Mouse (Mus musculus): Measurements from ENCODE around the gene Smarcad1. TPM values are rescaled to one million over a fixed set of nuclear protein-coding genes. Genes with fewer than 3 reads are reported as not detected.
A peak's percentile ranks its signal among the peaks of the same experiment; 100 is the strongest.

Smarcad1 gene
- polyA plus RNA-seq, 1 experiment from 2014 or later, result 48.6 TPM

GRCm38 (mm10) chr6:65140750-65141243, 98.4 kb downstream of the Smarcad1 start:
- Histone ChIP-seq H3K36me3 (ENCODE audit: control insufficient read depth, insufficient read depth, low read length) (no peaks in the 10 kb centered on the region), H3K4me1 (ENCODE audit: control insufficient read depth in 2 of 2, insufficient read depth in 2 of 2, low read length in 2 of 2) (no peaks in the 10 kb centered on the region), H3K27ac (replicated peaks in 1 of 2; ENCODE audit: control insufficient read depth in 1 of 2, insufficient read depth in 1 of 2, low read depth in 2 of 2, low read length in 2 of 2) (no peak overlapping the region), H3K9ac (ENCODE audit: low read length) (no peak overlapping the region), H3K9me3 (ENCODE audit: control insufficient read depth, low read length) (no peaks in the 10 kb centered on the region), H3K27me3 (ENCODE audit: control insufficient read depth, insufficient read depth, low read length) (no peaks in the 10 kb centered on the region), H3K4me3 (ENCODE audit: control insufficient read depth in 1 of 2, insufficient read depth in 1 of 2, low read depth in 1 of 2, low read length in 2 of 2) (no peak overlapping the region), H3K4me2 (ENCODE audit: low read length) (no peak overlapping the region)
- WGBS, result 78% methylated on average over 6 of the region's 6 CpGs
- no peak for ATAC-seq (ENCODE audit: insufficient number of reproducible peaks, insufficient read depth, low FRiP score, low read depth)

- Histone ChIP-seq H3K4me2 (ENCODE audit: low read length) (no peak overlapping the region), H3K4me3 (ENCODE audit: control insufficient read depth in 1 of 2, insufficient read depth in 1 of 2, low read depth in 1 of 2, low read length in 2 of 2) (no peak overlapping the region), H3K27ac (replicated peaks in 1 of 2; ENCODE audit: control insufficient read depth in 1 of 2, insufficient read depth in 1 of 2, low read depth in 2 of 2, low read length in 2 of 2) (no peak overlapping the region), H3K9me3 (ENCODE audit: control insufficient read depth, low read length) (no peaks in the 10 kb centered on the region), H3K36me3 (ENCODE audit: control insufficient read depth, insufficient read depth, low read length) (no peaks in the 10 kb centered on the region), H3K4me1 (ENCODE audit: control insufficient read depth in 2 of 2, insufficient read depth in 2 of 2, low read length in 2 of 2) (no peaks in the 10 kb centered on the region), H3K9ac (ENCODE audit: low read length) (no peak overlapping the region), H3K27me3 (ENCODE audit: control insufficient read depth, insufficient read depth, low read length) (no peaks in the 10 kb centered on the region)
- ATAC-seq (ENCODE audit: insufficient number of reproducible peaks, insufficient read depth, low FRiP score, low read depth), result no peak
- WGBS, result 86% methylated on average over 1 of the region's 1 CpGs
Measured at GRCm38 (mm10) chr6:65142316-65142715, 99.9 kb downstream of the Smarcad1 start.

GRCm38 (mm10) chr6:65144621-65145205, 102.3 kb downstream of the Smarcad1 start, which contains the start of gene Hpgds:
Hpgds (minus strand) TSS chr6:65144908.
- H3K4me1 ChIP-seq (ENCODE audit: control insufficient read depth in 2 of 2, insufficient read depth in 2 of 2, low read length in 2 of 2), result no peaks in the 10 kb centered on the region
- H3K27ac ChIP-seq (replicated peaks in 1 of 2; ENCODE audit: control insufficient read depth in 1 of 2, insufficient read depth in 1 of 2, low read depth in 2 of 2, low read length in 2 of 2), result no peak within 1 kb of the TSS
- no peak within 1 kb of the TSS for H3K4me3 ChIP-seq (ENCODE audit: control insufficient read depth in 1 of 2, insufficient read depth in 1 of 2, low read depth in 1 of 2, low read length in 2 of 2)
- no peaks in the 10 kb centered on the region for H3K36me3 ChIP-seq (ENCODE audit: control insufficient read depth, insufficient read depth, low read length)
- no peaks in the 10 kb centered on the region for H3K9me3 ChIP-seq (ENCODE audit: control insufficient read depth, low read length)
- H3K4me2 ChIP-seq (ENCODE audit: low read length), result no peak within 1 kb of the TSS
- H3K9ac ChIP-seq (ENCODE audit: low read length), result no peak within 1 kb of the TSS
- ATAC-seq (ENCODE audit: insufficient number of reproducible peaks, insufficient read depth, low FRiP score, low read depth), result no peak
- no peaks in the 10 kb centered on the region for H3K27me3 ChIP-seq (ENCODE audit: control insufficient read depth, insufficient read depth, low read length)
- 70% methylated on average over 16 of the region's 16 CpGs for WGBS

- no peaks in the 10 kb centered on the region for H3K27me3 ChIP-seq (ENCODE audit: control insufficient read depth, insufficient read depth, low read length)
- no peak overlapping the region for H3K4me3 ChIP-seq (ENCODE audit: control insufficient read depth in 1 of 2, insufficient read depth in 1 of 2, low read depth in 1 of 2, low read length in 2 of 2)
- H3K4me2 ChIP-seq (ENCODE audit: low read length), result no peak overlapping the region
- H3K9me3 ChIP-seq (ENCODE audit: control insufficient read depth, low read length), result no peaks in the 10 kb centered on the region
- H3K4me1 ChIP-seq (ENCODE audit: control insufficient read depth in 2 of 2, insufficient read depth in 2 of 2, low read length in 2 of 2), result peaks cover 3% of the 10 kb centered on the region in 2 experiments; a peak in 1 of 4 replicates
- H3K9ac ChIP-seq (ENCODE audit: low read length), result no peak overlapping the region
- no peak for ATAC-seq (ENCODE audit: insufficient number of reproducible peaks, insufficient read depth, low FRiP score, low read depth)
- no peaks in the 10 kb centered on the region for H3K36me3 ChIP-seq (ENCODE audit: control insufficient read depth, insufficient read depth, low read length)
- H3K27ac ChIP-seq (replicated peaks in 1 of 2; ENCODE audit: control insufficient read depth in 1 of 2, insufficient read depth in 1 of 2, low read depth in 2 of 2, low read length in 2 of 2), result no peak overlapping the region
- 80% methylated on average over 4 of the region's 4 CpGs for WGBS
Measured at GRCm38 (mm10) chr6:65146363-65146762, 104.0 kb downstream of the Smarcad1 start.

- Histone ChIP-seq H3K9me3 (ENCODE audit: control insufficient read depth, low read length) (no peaks in the 10 kb centered on the region), H3K27me3 (ENCODE audit: control insufficient read depth, insufficient read depth, low read length) (no peaks in the 10 kb centered on the region), H3K9ac (ENCODE audit: low read length) (peak overlapping the region; percentile 55), H3K36me3 (ENCODE audit: control insufficient read depth, insufficient read depth, low read length) (no peaks in the 10 kb centered on the region), H3K4me3 (ENCODE audit: control insufficient read depth in 1 of 2, insufficient read depth in 1 of 2, low read depth in 1 of 2, low read length in 2 of 2) (peak overlapping the region; percentile 20 to 23; a peak in 3 of 4 replicates), H3K4me2 (ENCODE audit: low read length) (peak overlapping the region; percentile 62), H3K27ac (replicated peaks in 1 of 2; ENCODE audit: control insufficient read depth in 1 of 2, insufficient read depth in 1 of 2, low read depth in 2 of 2, low read length in 2 of 2) (no peak overlapping the region), H3K4me1 (ENCODE audit: control insufficient read depth in 2 of 2, insufficient read depth in 2 of 2, low read length in 2 of 2) (peaks cover 3% of the 10 kb centered on the region in 2 experiments; a peak in 1 of 4 replicates)
- no peak for ATAC-seq (ENCODE audit: insufficient number of reproducible peaks, insufficient read depth, low FRiP score, low read depth)
- WGBS, result 11% methylated on average over 22 of the region's 22 CpGs
Measured at GRCm38 (mm10) chr6:65150703-65151102, 108.3 kb downstream of the Smarcad1 start.

GRCm38 (mm10) chr6:65153570-65153969, 111.2 kb downstream of the Smarcad1 start:
- Histone ChIP-seq H3K27ac (replicated peaks in 1 of 2; ENCODE audit: control insufficient read depth in 1 of 2, insufficient read depth in 1 of 2, low read depth in 2 of 2, low read length in 2 of 2) (no peak overlapping the region), H3K4me1 (ENCODE audit: control insufficient read depth in 2 of 2, insufficient read depth in 2 of 2, low read length in 2 of 2) (peaks cover 3% of the 10 kb centered on the region in 2 experiments; a peak in 1 of 4 replicates), H3K4me3 (ENCODE audit: control insufficient read depth in 1 of 2, insufficient read depth in 1 of 2, low read depth in 1 of 2, low read length in 2 of 2) (no peak overlapping the region), H3K4me2 (ENCODE audit: low read length) (no peak overlapping the region), H3K9ac (ENCODE audit: low read length) (no peak overlapping the region), H3K36me3 (ENCODE audit: control insufficient read depth, insufficient read depth, low read length) (no peaks in the 10 kb centered on the region), H3K9me3 (ENCODE audit: control insufficient read depth, low read length) (no peaks in the 10 kb centered on the region), H3K27me3 (ENCODE audit: control insufficient read depth, insufficient read depth, low read length) (no peaks in the 10 kb centered on the region)
- 51% methylated on average over 3 of the region's 3 CpGs for WGBS
- no peak for ATAC-seq (ENCODE audit: insufficient number of reproducible peaks, insufficient read depth, low FRiP score, low read depth)

- Histone ChIP-seq H3K9me3 (ENCODE audit: control insufficient read depth, low read length) (no peaks in the 10 kb centered on the region), H3K4me1 (ENCODE audit: control insufficient read depth in 2 of 2, insufficient read depth in 2 of 2, low read length in 2 of 2) (no peaks in the 10 kb centered on the region), H3K4me3 (ENCODE audit: control insufficient read depth in 1 of 2, insufficient read depth in 1 of 2, low read depth in 1 of 2, low read length in 2 of 2) (no peak overlapping the region), H3K4me2 (ENCODE audit: low read length) (no peak overlapping the region), H3K27ac (replicated peaks in 1 of 2; ENCODE audit: control insufficient read depth in 1 of 2, insufficient read depth in 1 of 2, low read depth in 2 of 2, low read length in 2 of 2) (no peak overlapping the region), H3K27me3 (ENCODE audit: control insufficient read depth, insufficient read depth, low read length) (no peaks in the 10 kb centered on the region), H3K36me3 (ENCODE audit: control insufficient read depth, insufficient read depth, low read length) (no peaks in the 10 kb centered on the region), H3K9ac (ENCODE audit: low read length) (no peak overlapping the region)
- WGBS, result 90% methylated on average over 4 of the region's 4 CpGs
- no peak for ATAC-seq (ENCODE audit: insufficient number of reproducible peaks, insufficient read depth, low FRiP score, low read depth)
Measured at GRCm38 (mm10) chr6:65157042-65157441, 114.7 kb downstream of the Smarcad1 start.
